Mouse (Mus musculus) retina, postnatal 7 days (tissue): Measurements from ENCODE around the gene Rnf152.

Source experiments
- DNase-seq: peaks from one replicate; pipeline ENCODE4 v3.0.0-alpha.2; 2012; ENCODE audit warnings: low read depth, low spot score

The Rnf152 gene

GRCm38 (mm10) chr1:105312601-105312901, 44.0 kb downstream of the Rnf152 start:
- DNase-seq: no peak

GRCm38 (mm10) chr1:105311899-105312600, 44.5 kb downstream of the Rnf152 start:
- DNase-seq: no peak

GRCm38 (mm10) chr1:105302164-105302563, 54.3 kb downstream of the Rnf152 start:
- no peak for DNase-seq

GRCm38 (mm10) chr1:105301764-105302163, 54.7 kb downstream of the Rnf152 start:
- DNase-seq: no peak

- no peak for DNase-seq
Measured at GRCm38 (mm10) chr1:105291859-105292258, 64.7 kb downstream of the Rnf152 start.

- no peak for DNase-seq
Measured at GRCm38 (mm10) chr1:105287536-105287935, 69.0 kb downstream of the Rnf152 start.

- DNase-seq: no peak
Measured at GRCm38 (mm10) chr1:105286906-105287305, 69.6 kb downstream of the Rnf152 start.

- DNase-seq: no peak
Measured at GRCm38 (mm10) chr1:105285001-105285400, 71.5 kb downstream of the Rnf152 start.

GRCm38 (mm10) chr1:105284116-105284515, 72.4 kb downstream of the Rnf152 start:
- DNase-seq: no peak

GRCm38 (mm10) chr1:105281277-105281676, 75.2 kb downstream of the Rnf152 start:
- DNase-seq: no peak

GRCm38 (mm10) chr1:105280160-105280559, 76.3 kb downstream of the Rnf152 start:
- DNase-seq: no peak

GRCm38 (mm10) chr1:105274500-105275194, 81.9 kb downstream of the Rnf152 start:
- DNase-seq: no peak

- DNase-seq: no peak
Measured at GRCm38 (mm10) chr1:105271104-105271503, 85.4 kb downstream of the Rnf152 start.

GRCm38 (mm10) chr1:105263283-105264033, 93.1 kb downstream of the Rnf152 start:
- no peak for DNase-seq

- no peak for DNase-seq
Measured at GRCm38 (mm10) chr1:105260200-105260599, 96.3 kb downstream of the Rnf152 start.

- DNase-seq: no peak
Measured at GRCm38 (mm10) chr1:105257199-105257598, 99.3 kb downstream of the Rnf152 start.

GRCm38 (mm10) chr1:105249190-105249589, 107.3 kb downstream of the Rnf152 start:
- DNase-seq: no peak

- no peak for DNase-seq
Measured at GRCm38 (mm10) chr1:105246651-105247050, 109.9 kb downstream of the Rnf152 start.

- no peak for DNase-seq
Measured at GRCm38 (mm10) chr1:105246075-105246574, 110.4 kb downstream of the Rnf152 start.

- no peak for DNase-seq
Measured at GRCm38 (mm10) chr1:105243359-105244142, 113.0 kb downstream of the Rnf152 start.

GRCm38 (mm10) chr1:105240185-105240584, 116.3 kb downstream of the Rnf152 start:
- no peak for DNase-seq
